Mouse (Mus musculus) ovary, adult 10 weeks (tissue): Measurements from ENCODE around the gene Hes3. TPM values are rescaled to one million over a fixed set of nuclear protein-coding genes. Genes with fewer than 3 reads are reported as not detected.

ENCODE experiments used
- polyA plus RNA-seq: library from polyadenylated mRNA; stranded (reverse); fragments of 350-450 nt; fragmentation: Illumina TruSeq; extraction: RNeasy Lipid Tissue Mini Kit (QIAGEN cat#74804); gene quantifications from one replicate; pipeline ENCODE4 v1.2.3, GENCODE M21; 2014

Gene Hes3
- polyA plus RNA-seq, result not detected

DNA sequence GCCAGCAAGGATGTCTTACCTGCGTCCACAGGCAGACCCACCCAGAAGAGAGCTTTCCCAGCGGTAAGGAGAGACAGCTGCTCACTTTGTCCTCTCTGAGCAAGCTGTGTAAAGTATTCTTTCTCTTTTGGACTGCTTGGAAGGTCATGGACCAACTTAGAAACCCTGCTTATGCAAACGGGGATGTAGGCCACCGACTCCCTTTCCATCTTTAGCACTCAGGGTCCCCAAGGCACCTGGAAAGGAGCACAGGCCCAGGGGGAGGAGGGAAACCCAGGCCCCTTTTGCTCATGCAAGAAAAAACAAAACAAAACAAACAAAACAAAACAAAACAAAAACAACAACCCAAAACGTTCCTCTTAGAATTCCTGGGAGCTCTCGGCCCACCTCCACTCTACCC, at the start of gene Hes3:
TSS of gene Hes3 (minus strand) at position 101 of the 400 bp plus-strand sequence.

DNA sequence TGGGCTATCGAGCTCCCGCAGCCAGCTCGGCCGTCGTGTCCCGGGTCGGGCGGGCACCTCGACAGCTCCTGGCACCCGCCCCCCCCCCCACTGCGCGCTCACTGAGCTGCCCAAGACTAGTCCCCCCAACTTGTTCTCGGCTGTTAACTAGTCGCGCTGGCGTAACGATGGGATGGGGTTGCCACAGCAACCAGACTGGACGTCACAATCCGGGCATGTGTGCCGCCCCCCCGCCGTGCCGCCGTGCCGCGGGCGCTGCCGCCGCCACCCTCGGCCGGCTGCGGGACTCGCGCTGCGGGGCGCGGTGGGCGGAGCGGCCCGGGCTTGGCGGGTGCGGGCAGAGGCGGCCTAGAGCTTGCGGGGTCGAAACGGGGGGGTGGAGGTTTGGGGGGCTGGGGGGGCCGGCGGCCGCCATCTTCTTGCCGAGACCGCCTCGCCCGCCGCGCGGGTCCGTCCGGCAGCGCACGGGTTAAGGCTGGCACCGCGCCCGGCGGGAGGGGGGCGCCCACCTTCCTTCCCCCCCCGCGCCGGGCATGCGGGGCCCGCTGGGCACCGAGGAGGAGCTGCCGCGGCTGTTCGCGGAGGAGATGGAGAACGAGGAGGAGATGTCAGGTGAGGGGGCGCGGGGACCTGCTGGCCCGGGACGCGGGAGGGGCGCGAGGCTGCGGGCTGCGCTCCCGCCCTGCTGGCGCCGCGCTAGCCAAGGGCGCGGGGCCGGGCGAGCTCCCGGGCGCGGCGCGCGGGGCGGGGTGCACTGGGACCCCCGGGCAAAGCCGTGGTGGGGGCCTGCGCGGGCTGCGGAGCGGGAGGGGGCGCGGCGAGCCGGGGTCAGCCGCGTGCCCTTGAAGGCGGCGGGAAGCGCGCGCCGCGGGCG, 47.2 kb upstream of the Hes3 start, which contains the start of gene Chd5:
TSS of gene Chd5 (plus strand) at position 233 of the 874 bp plus-strand sequence.

DNA sequence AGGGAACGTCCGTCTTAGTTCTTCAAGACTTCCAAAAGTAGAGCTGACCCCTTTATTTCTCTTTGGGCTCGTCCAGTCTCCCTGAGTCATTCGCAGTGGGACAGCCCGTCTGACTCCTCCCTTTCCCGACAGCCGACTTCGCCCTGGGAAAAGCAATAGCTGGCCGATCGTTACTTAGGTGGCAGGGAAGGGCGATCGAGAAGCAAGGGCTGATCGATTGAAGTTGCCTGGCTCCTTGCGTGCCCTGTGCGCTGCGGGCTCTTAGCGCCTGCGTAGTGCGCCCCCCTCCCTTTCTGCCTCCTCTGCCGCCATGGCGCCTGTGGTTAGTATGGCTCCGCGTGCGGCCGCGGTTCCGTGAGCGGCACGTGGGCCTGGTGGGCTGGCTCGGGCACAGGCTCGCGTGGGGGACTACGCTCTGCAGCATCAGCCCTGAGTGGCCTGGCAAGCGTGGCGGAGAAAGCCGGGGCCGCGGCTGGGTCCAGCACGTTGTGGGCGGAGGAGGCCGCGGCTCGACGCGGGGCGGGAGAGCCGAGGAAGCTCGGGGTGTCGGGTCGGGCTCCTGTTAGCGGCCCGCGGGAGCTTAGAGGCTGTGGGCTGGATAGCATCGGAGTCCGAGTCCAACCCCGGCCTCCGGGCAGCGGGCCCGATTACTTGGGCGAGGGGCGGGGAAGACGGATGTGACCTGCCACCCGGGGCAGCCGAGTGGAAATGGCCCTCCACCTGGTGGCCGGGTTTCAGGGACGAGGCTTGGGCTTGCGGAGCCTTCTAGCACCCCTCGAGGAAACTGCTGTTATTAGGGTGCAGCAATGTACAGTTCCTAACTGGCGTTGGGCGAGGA, 34.3 kb upstream of the Hes3 start, which contains the start of gene Rpl22:
TSS of gene Rpl22 (plus strand) at position 169 of the 838 bp plus-strand sequence.

DNA sequence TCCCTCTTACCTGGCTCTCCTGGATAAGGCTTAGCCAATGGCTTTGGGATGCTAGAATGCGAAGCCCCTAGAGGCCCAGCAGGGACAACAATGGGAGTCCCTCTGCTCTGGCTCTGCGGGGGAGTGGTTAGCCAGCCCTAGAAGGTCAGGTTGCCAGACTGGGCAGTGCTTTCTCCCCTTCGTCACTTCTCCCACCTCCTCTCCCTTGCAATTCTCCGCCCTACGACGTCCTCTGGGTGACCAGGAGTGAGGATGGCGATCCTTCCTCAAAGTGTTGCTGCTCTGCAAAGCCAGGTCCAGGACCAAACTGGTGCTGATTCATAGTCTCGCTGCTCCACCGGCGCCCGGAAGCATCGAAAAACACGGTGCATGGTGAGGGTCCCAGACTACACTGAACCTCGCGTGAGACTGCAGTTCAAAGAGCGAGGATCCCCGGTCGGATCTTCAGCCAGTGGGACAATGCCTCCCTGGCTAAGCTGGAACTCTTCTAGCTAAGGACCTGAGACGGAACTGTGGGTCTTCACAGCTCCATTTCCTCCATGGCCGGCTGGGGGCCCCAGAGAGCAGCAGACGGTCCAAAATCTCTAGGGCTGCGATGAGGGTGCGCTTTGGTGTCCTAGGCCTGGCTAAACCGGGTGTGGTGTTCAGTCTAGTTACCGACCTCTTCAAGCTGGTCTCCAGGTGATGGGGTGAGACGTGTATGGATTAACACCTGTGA, 27.2 kb upstream of the Hes3 start, which contains the start of gene Rnf207:
TSS of gene Rnf207 (minus strand) at position 477 of the 718 bp plus-strand sequence.

DNA sequence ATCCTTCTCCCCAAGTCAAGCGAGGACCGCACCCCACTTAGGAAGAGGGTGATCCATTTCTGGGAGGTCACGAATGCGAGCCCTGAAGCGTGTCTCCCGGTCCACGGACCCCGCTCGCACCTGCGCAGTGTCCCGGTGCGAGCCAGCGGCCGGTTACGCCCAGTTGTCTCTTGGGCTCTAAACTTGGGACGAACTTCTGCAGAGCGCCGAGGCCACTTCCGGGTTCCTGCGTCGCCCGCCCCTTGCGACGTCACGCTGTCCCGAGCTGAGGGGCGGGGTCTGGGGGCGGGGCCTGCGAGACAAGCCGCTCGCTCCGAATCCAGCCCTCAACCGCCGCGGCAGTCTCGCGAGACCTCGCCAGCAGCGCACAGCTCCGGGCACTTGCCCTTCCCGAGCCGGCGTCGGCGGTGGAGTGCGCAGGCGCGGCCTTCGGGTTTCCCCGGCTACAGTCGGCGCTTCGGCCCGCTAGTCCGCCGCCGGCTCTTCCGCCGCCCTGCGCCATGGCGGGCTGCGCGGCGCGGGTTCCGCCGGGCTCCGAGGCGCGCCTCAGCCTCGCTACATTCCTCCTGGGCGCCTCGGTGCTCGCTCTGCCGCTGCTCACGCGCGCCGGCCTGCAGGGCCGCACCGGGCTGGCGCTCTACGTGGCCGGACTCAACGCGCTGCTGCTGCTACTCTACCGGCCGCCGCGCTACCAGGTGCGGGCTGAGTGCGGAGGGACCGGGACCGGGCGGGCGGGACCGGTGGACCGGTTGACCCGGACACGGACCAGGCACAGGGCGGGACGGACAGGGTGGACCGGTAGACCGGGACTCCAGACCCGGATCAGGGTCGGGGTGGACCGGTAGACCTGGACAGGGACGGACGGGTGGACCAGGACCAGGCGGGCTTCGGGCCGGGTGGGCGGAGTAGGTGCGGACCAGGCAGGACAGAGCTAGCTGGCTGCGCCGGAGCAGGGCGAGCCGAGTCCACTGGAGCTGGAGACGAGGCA, 5.7 kb upstream of the Hes3 start, which contains the start of gene Icmt:
TSS of gene Icmt (plus strand) at position 354 of the 988 bp plus-strand sequence.

GRCm38 (mm10) chr4:152273621-152274236, 17.7 kb downstream of the Hes3 start, which contains the start of gene Gpr153:
Gene Gpr153 (plus strand): TSS chr4:152274232.

Other genes with a start within 250 kb of the Hes3 start
- 0.11 TPM for gene Plekhg5, start 219.2 kb downstream of the Hes3 start, polyA plus RNA-seq
- gene Tnfrsf25, start 175.7 kb downstream of the Hes3 start, polyA plus RNA-seq, result not detected
- gene Espn, start 139.3 kb downstream of the Hes3 start, polyA plus RNA-seq, result 0.43 TPM
- gene Hes2, start 132.8 kb downstream of the Hes3 start, polyA plus RNA-seq, result not detected
- gene Acot7, start 113.5 kb downstream of the Hes3 start, polyA plus RNA-seq, result 0.46 TPM
- gene Gpr153, start 17.4 kb downstream of the Hes3 start, polyA plus RNA-seq, result 5.2 TPM
- gene Icmt, start 5.6 kb upstream of the Hes3 start, polyA plus RNA-seq, result 9.3 TPM
- gene Rnf207, start 27.3 kb upstream of the Hes3 start, polyA plus RNA-seq, result 0.23 TPM
- 547 TPM for gene Rpl22, start 34.1 kb upstream of the Hes3 start, polyA plus RNA-seq
- not detected for gene Chd5, start 47.0 kb upstream of the Hes3 start, polyA plus RNA-seq
- gene Nphp4, start 185.0 kb upstream of the Hes3 start, polyA plus RNA-seq, result not detected
- gene Kcnab2, start 186.2 kb upstream of the Hes3 start, polyA plus RNA-seq, result 1.7 TPM